8 mouse cellular contexts compared by ENCODE assay signal in genomic region chr15:102510110-102510509, GRCm38 (mm10). TPM values are rescaled to one million over a fixed set of nuclear protein-coding genes. Genes with fewer than 3 reads are reported as not detected.
DNase-seq lines count a peak whose midpoint lies in the region; ATAC-seq and TF ChIP-seq lines count a peak whose summit lies in the region.

No protein-coding gene starts in this region.

- peak overlapping the region; percentile 83 for H3K9ac ChIP-seq in forebrain, postnatal 0 days
- peak overlapping the region; percentile 57 for H3K9ac ChIP-seq in liver, embryonic 16.5 days (ENCODE audit: low read depth, low read length)

- no peaks in the 10 kb centered on the region for H3K27me3 ChIP-seq in forebrain, postnatal 0 days (ENCODE audit: insufficient read depth, low read length)
- no peaks in the 10 kb centered on the region for H3K27me3 ChIP-seq in liver, embryonic 16.5 days (ENCODE audit: control insufficient read depth, insufficient read depth, low read depth, low read length)

- H3K4me2 ChIP-seq in forebrain, postnatal 0 days (ENCODE audit: low read depth), result peak overlapping the region; percentile 88
- H3K4me2 ChIP-seq in liver, embryonic 16.5 days (ENCODE audit: low read depth, low read length), result peak overlapping the region; percentile 91

- intact Hi-C loops in left cerebral cortex, postnatal 25 days (cut with DNase I), result no loop called here

- peaks cover 19% of the 10 kb centered on the region for H3K36me3 ChIP-seq in forebrain, postnatal 0 days (ENCODE audit: insufficient read depth)
- H3K36me3 ChIP-seq in liver, embryonic 16.5 days (ENCODE audit: control insufficient read depth, insufficient read depth), result no peaks in the 10 kb centered on the region

- DNase-seq in adrenal gland, postnatal 14 days, result peak; percentile 45
- DNase-seq in adrenal gland, adult 18-20 months (ENCODE audit: low spot score in 2 of 2), result no peak
- peak; percentile 55 to 57 for DNase-seq in left cerebral cortex, postnatal 25 days (ENCODE audit: low spot score in 2 of 2)
- DNase-seq in left cerebral cortex, adult 8-10 months (ENCODE audit: low spot score in 2 of 2), result no peak
- peak; percentile 77 for DNase-seq in forebrain, postnatal 0 days
- no peak for DNase-seq in adrenal gland, postnatal 4 days (ENCODE audit: low spot score in 2 of 2)
- no peak for DNase-seq in spleen, adult 18-20 months

- H3K9me3 ChIP-seq in forebrain, postnatal 0 days (ENCODE audit: low read length), result no peaks in the 10 kb centered on the region
- no peaks in the 10 kb centered on the region for H3K9me3 ChIP-seq in liver, embryonic 16.5 days (replicated peaks; ENCODE audit: control insufficient read depth, low read length)

- peak overlapping the region; percentile 66 for H3K4me3 ChIP-seq in forebrain, postnatal 0 days (ENCODE audit: low read depth, low read length)
- H3K4me3 ChIP-seq in liver, embryonic 16.5 days (ENCODE audit: low read depth, low read length), result peak overlapping the region; percentile 68

- 4% methylated on average over 9 of the region's 9 CpGs for WGBS in forebrain, postnatal 0 days
- 19% methylated on average over 9 of the region's 9 CpGs for WGBS in liver, embryonic 16.5 days (ENCODE audit: insufficient replicate concordance)

- peak; percentile 87 for ATAC-seq in forebrain, postnatal 0 days
- ATAC-seq in liver, embryonic 16.5 days (ENCODE audit: low read depth), result peak; percentile 15

- H3K4me1 ChIP-seq in forebrain, postnatal 0 days (ENCODE audit: insufficient read depth), result peaks cover 27% of the 10 kb centered on the region
- peaks cover 17% of the 10 kb centered on the region for H3K4me1 ChIP-seq in liver, embryonic 16.5 days (ENCODE audit: control insufficient read depth, low read depth, low read length)

- H3K27ac ChIP-seq in forebrain, postnatal 0 days (ENCODE audit: low read depth, low read length), result peak overlapping the region; percentile 96
- H3K27ac ChIP-seq in liver, embryonic 16.5 days (ENCODE audit: low read length), result no peak overlapping the region; the same call in 1 of the 2 replicates

- no peak for TF ChIP-seq CTCF in forebrain, postnatal 0 days (IDR thresholded peaks at IDR 0.05; ENCODE audit: low read depth)

RNA-seq across cellular contexts. Expression of gene Gm10337, which starts 6.6 kb away (rescaled TPM):
- not detected in 2 replicates for total RNA-seq in adrenal gland, postnatal 14 days (2021)
- total RNA-seq in adrenal gland, adult 18-20 months (2021), result not detected
- not detected for total RNA-seq in left cerebral cortex, postnatal 25 days (2021)
- not detected for total RNA-seq in left cerebral cortex, adult 8-10 months (2022)
- not detected in 2 replicates for total RNA-seq in forebrain, postnatal 0 days (2014; rRNA removed)
- polyA plus RNA-seq in forebrain, postnatal 0 days (2015; fragmentation: Nextera tagmentation; extraction: Ambion mirVana), result 3.7 and 4.2 TPM in 2 replicates
- not detected in 2 replicates for polyA plus RNA-seq in liver, embryonic 16.5 days (2015; fragmentation: Nextera tagmentation; extraction: Ambion mirVana)
- 1 to 10 TPM in 1 of 2 experiments, not detected in 1; 4.3 TPM for total RNA-seq in adrenal gland, postnatal 4 days (2021)

RNA-seq across cellular contexts. Expression of gene Map3k12, which starts 6.8 kb away (rescaled TPM):
- total RNA-seq in adrenal gland, postnatal 14 days (2021), result 8.2 and 9.4 TPM in 2 replicates
- 1 to 10 TPM; 5.8 to 7.6 TPM for total RNA-seq in adrenal gland, adult 18-20 months (2021)
- total RNA-seq in left cerebral cortex, postnatal 25 days (2021), result 10 to 100 TPM; 93.6 to 96.2 TPM
- 10 to 100 TPM; 85.6 to 93.8 (median 89.3) TPM for total RNA-seq in left cerebral cortex, adult 8-10 months (2022)
- total RNA-seq in forebrain, postnatal 0 days (2014; rRNA removed), result 75.0 and 88.9 TPM in 2 replicates
- 29.6 and 39.4 TPM in 2 replicates for polyA plus RNA-seq in forebrain, postnatal 0 days (2015; fragmentation: Nextera tagmentation; extraction: Ambion mirVana)
- 1.4 and 2.0 TPM in 2 replicates for polyA plus RNA-seq in liver, embryonic 16.5 days (2015; fragmentation: Nextera tagmentation; extraction: Ambion mirVana)
- total RNA-seq in adrenal gland, postnatal 4 days (2021), result 10 to 100 TPM; 13.2 to 13.4 TPM

RNA-seq across cellular contexts. Expression of gene Tarbp2, which starts 7.9 kb away (rescaled TPM):
- total RNA-seq in adrenal gland, postnatal 14 days (2021), result 34.2 and 35.0 TPM in 2 replicates
- 10 to 100 TPM; 35.5 to 36.1 TPM for total RNA-seq in adrenal gland, adult 18-20 months (2021)
- 10 to 100 TPM; 26.9 to 28.8 TPM for total RNA-seq in left cerebral cortex, postnatal 25 days (2021)
- total RNA-seq in left cerebral cortex, adult 8-10 months (2022), result 10 to 100 TPM; 30.3 to 37.4 (median 35.2) TPM
- 87.5 and 94.7 TPM in 2 replicates for total RNA-seq in forebrain, postnatal 0 days (2014; rRNA removed)
- 86.4 and 89.5 TPM in 2 replicates for polyA plus RNA-seq in forebrain, postnatal 0 days (2015; fragmentation: Nextera tagmentation; extraction: Ambion mirVana)
- 34.6 and 37.0 TPM in 2 replicates for polyA plus RNA-seq in liver, embryonic 16.5 days (2015; fragmentation: Nextera tagmentation; extraction: Ambion mirVana)
- total RNA-seq in adrenal gland, postnatal 4 days (2021), result 10 to 100 TPM; 52.8 to 53.2 TPM

RNA-seq across cellular contexts. Expression of gene Npff, which starts 14.6 kb away (rescaled TPM):
- total RNA-seq in adrenal gland, postnatal 14 days (2021), result 4.1 and 4.8 TPM in 2 replicates
- total RNA-seq in adrenal gland, adult 18-20 months (2021), result 1 to 10 TPM; 1.8 to 1.9 TPM
- 1 to 10 TPM; 2.6 to 2.7 TPM for total RNA-seq in left cerebral cortex, postnatal 25 days (2021)
- total RNA-seq in left cerebral cortex, adult 8-10 months (2022), result 1 to 10 TPM; 2.1 to 4.8 (median 3.2) TPM
- total RNA-seq in forebrain, postnatal 0 days (2014; rRNA removed), result 2.5 and 3.1 TPM in 2 replicates
- 1.5 and 1.7 TPM in 2 replicates for polyA plus RNA-seq in forebrain, postnatal 0 days (2015; fragmentation: Nextera tagmentation; extraction: Ambion mirVana)
- polyA plus RNA-seq in liver, embryonic 16.5 days (2015; fragmentation: Nextera tagmentation; extraction: Ambion mirVana), result 0.46 and 0.57 TPM in 2 replicates
- total RNA-seq in adrenal gland, postnatal 4 days (2021), result 1 to 10 TPM; 5.9 to 8.6 TPM

RNA-seq across cellular contexts. Expression of gene Pcbp2, which starts 39.8 kb away (rescaled TPM):
- 726 and 812 TPM in 2 replicates for total RNA-seq in adrenal gland, postnatal 14 days (2021)
- total RNA-seq in adrenal gland, adult 18-20 months (2021), result 100 to 1,000 TPM; 628 to 756 TPM
- 100 to 1,000 TPM; 464 to 469 TPM for total RNA-seq in left cerebral cortex, postnatal 25 days (2021)
- total RNA-seq in left cerebral cortex, adult 8-10 months (2022), result 100 to 1,000 TPM; 481 to 511 (median 488) TPM
- total RNA-seq in forebrain, postnatal 0 days (2014; rRNA removed), result 134 and 154 TPM in 2 replicates
- 102 and 103 TPM in 2 replicates for polyA plus RNA-seq in forebrain, postnatal 0 days (2015; fragmentation: Nextera tagmentation; extraction: Ambion mirVana)
- 64.7 and 67.7 TPM in 2 replicates for polyA plus RNA-seq in liver, embryonic 16.5 days (2015; fragmentation: Nextera tagmentation; extraction: Ambion mirVana)
- total RNA-seq in adrenal gland, postnatal 4 days (2021), result 100 to 1,000 TPM; 925 to 956 TPM

Comparison
In these comparisons a context has a peak if more than half of its experiments do, and no peak if none do; other contexts are left out.
1. DNase-seq: peak in adrenal gland, postnatal 14 days (single experiment), left cerebral cortex, postnatal 25 days (2 of 2) and forebrain, postnatal 0 days (single experiment); none in adrenal gland, adult 18-20 months (0 of 2), left cerebral cortex, adult 8-10 months (0 of 2), adrenal gland, postnatal 4 days (0 of 2) and spleen, adult 18-20 months (0 of 2).